Mouse (Mus musculus) midbrain, postnatal 0 days (tissue): ENCODE results near the gene Aig1. TPM values are rescaled to one million over a fixed set of nuclear protein-coding genes. Genes with fewer than 3 reads are reported as not detected.

Experiments
- ATAC-seq: fragments of 200-750 bp; cut with Nextera tagmentation; 2 replicates; pipeline ENCODE4 v1.8.0; 2017; ENCODE audit warnings: moderate number of reproducible peaks, mild to moderate bottlenecking, moderate TSS enrichment, moderate library complexity; ENCODE audit not compliant: low FRiP score
- DNase-seq: peaks from one replicate; pipeline ENCODE4 v3.0.0-alpha.2; 2015; ENCODE audit warnings: low spot score
- H3K27ac ChIP-seq: fragments of 300-500 bp; sonication (generic); 2 replicates; pipeline ENCODE4 v1.5.1; 2014; ENCODE audit warnings: low read depth, mild to moderate bottlenecking, low read length, mixed read lengths
- H3K27me3 ChIP-seq: fragments of 300-500 bp; sonication (generic); 2 replicates; pipeline ENCODE4 v1.6.1; 2014; ENCODE audit warnings: low read length, control low read depth, mixed read lengths; ENCODE audit not compliant: insufficient read depth
- H3K36me3 ChIP-seq: fragments of 300-500 bp; sonication (generic); 2 replicates; pipeline ENCODE4 v1.6.1; 2014; ENCODE audit warnings: low read length, control low read depth, mixed read lengths; ENCODE audit not compliant: insufficient read depth
- H3K4me1 ChIP-seq: fragments of 300-500 bp; sonication (generic); 2 replicates; pipeline ENCODE4 v1.6.1; 2014; ENCODE audit warnings: mild to moderate bottlenecking, control low read depth, antibody characterized with exemption, low read length, mixed read lengths; ENCODE audit not compliant: insufficient read depth
- H3K4me2 ChIP-seq: fragments of 300-500 bp; sonication (generic); 2 replicates; pipeline ENCODE4 v1.6.1; 2014; ENCODE audit warnings: low read depth, mild to moderate bottlenecking, low read length, mixed read lengths; ENCODE audit not compliant: poor library complexity, severe bottlenecking
- H3K4me3 ChIP-seq: fragments of 300-500 bp; sonication (generic); 2 replicates; pipeline ENCODE4 v1.5.1; 2014; ENCODE audit warnings: low read depth, mild to moderate bottlenecking, low read length, moderate library complexity
- H3K9ac ChIP-seq: fragments of 300-500 bp; sonication (generic); replicated peaks from 2 replicates; pipeline ENCODE4 v1.6.1; 2014; ENCODE audit warnings: mild to moderate bottlenecking, low read length, moderate library complexity, mixed read lengths; ENCODE audit not compliant: poor library complexity, severe bottlenecking
- H3K9me3 ChIP-seq: fragments of 300-500 bp; sonication (generic); 2 replicates; pipeline ENCODE4 v1.6.1; 2016; ENCODE audit warnings: low read length, control low read depth
- CTCF ChIP-seq: IDR thresholded peaks from 2 replicates; pipeline ENCODE4 v1.5.1; 2016; ENCODE audit warnings: antibody characterized with exemption, mild to moderate bottlenecking
- WGBS: fragments of 180-500 bp; shearing (Covaris S2); extraction: QIAGEN DNeasy Blood & Tissue Kit; methylation state at CpG from one replicate; pipeline ENCODE4 v1.1.7; 2014; 5-methylcytosine and 5-hydroxymethylcytosine counted together
- polyA plus RNA-seq: library from polyadenylated mRNA; unstranded; fragments of >200 nt; fragmentation: Nextera tagmentation; extraction: Ambion mirVana; gene quantifications from 2 replicates; pipeline ENCODE4 v1.2.1, GENCODE M21; 2015
- total RNA-seq: library from RNA; depleted of rRNA; stranded (reverse); fragments of >200 nt; gene quantifications from 2 replicates; pipeline ENCODE4 v1.2.3, GENCODE M21; 2014

The Aig1 gene
- total and polyA plus RNA-seq, 2 experiments from 2014 or later = 101 to 103 TPM

DNA sequence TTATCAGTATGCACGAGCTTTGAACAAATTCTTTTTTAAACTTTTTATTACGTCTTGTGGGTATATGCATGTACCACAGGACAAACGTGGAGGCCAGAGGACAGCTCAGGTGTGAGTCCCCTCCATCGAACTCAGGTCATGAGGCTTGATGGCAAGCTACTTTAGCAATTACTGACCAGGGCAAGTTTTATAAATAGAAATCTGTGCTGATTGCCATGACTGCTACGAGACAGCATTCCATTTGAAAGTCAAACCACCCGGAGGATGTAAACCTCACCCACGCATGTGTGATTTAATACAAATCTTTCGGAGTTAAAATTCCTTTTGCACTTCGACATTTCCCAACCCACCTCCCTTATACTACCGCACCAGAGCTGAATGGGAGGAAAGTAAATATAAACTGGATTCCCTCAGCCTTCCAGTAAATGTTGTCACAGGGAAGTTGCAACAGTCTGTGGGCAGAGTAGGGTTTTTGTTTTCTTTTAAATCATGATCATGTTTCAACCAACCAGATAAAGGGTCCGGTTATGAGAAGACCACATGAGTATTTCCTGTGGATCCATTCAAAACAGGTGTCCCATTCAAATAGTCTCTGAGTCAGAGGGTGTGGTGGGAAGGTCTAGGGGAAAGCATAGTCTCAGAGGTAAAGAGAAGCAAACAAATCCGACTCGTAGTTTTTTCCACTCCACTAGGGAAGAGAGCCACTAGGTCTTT is 699 bp upstream of the Aig1 start:
- Histone ChIP-seq H3K9me3 (no peaks in the 10 kb centered on the region), H3K27me3 (no peaks in the 10 kb centered on the region), H3K9ac (peak overlapping the region; percentile 88), H3K4me1 (peaks cover 8% of the 10 kb centered on the region), H3K27ac (no peak overlapping the region), H3K36me3 (no peaks in the 10 kb centered on the region), H3K4me2 (peak overlapping the region; percentile 84), H3K4me3 (peak overlapping the region; percentile 85)
- 44% methylated on average over 13 of the region's 13 CpGs for WGBS
- ATAC-seq (peak; percentile 42), DNase-seq (no peak)
- no peak for TF ChIP-seq CTCF

- no peak overlapping the region for H3K27ac ChIP-seq
- ATAC-seq (no peak), DNase-seq (no peak)
- H3K9me3 ChIP-seq = no peaks in the 10 kb centered on the region
- peaks cover 9% of the 10 kb centered on the region for H3K4me1 ChIP-seq
- TF ChIP-seq CTCF = no peak
- H3K9ac ChIP-seq = no peak overlapping the region
- H3K4me2 ChIP-seq = no peak overlapping the region
- WGBS = 51% methylated on average over 4 of the region's 4 CpGs
- H3K27me3 ChIP-seq = no peaks in the 10 kb centered on the region
- H3K4me3 ChIP-seq = no peak overlapping the region
- H3K36me3 ChIP-seq = no peaks in the 10 kb centered on the region
Observed at GRCm38 (mm10) chr10:13866391-13866790, 2.4 kb downstream of the Aig1 start.

DNA sequence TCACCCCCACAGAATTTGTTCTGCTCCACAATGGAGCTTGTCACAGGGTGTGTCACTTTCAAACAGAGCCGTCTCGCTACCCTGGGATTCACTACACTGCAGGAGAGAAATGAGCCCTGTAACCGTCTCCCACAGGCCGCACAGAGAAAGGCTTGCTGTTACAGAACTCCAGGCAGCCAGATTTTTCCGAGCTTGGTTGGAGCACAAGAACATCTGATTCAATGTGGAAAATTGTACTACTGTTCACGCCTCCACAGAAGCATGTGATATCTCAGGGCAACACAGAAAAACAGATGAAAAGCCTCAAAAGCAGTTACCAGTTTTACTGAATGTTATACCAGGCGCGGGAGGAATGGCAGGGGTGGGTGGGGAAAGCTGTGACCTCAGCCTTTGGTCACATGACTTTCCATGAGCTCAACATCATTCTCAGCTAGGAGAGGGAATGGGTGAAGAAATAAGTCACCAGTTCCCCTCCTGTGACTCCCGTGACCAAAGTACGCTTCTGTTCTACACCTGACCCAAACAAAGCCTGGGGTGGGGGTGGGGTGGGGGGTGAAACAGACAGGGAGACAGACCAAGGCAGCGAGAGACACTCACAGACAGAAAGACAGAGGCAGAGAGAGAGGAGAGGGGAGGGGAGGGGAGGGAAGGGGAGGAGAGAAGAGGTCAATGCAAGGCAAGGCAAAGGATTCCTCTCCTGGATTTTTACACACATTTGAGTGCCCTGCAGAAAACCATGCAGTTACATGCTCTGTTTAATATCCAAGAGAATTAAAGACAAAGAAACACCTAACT is 7.5 kb downstream of the Aig1 start:
- ATAC-seq = peak; percentile 86

DNA sequence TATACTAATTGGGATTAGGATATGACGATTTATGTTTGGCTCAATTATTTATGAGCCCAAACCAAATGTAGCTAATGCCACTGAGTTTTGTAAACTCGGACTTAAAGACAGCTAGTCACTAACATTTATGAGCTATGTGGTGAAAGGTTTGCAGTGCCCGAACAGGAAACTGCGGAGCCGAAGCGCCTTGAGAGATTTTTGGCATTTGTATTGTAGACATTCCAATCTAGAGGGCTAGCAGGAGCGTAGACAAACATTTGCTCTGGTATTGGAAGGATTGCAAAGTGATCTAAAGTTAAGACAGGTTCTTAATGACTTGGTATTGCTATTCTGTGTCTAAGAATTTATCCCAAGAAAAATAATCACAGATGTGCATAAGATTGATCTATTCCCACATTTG is 12.3 kb downstream of the Aig1 start:
- no peak overlapping the region for H3K4me2 ChIP-seq
- no peaks in the 10 kb centered on the region for H3K27me3 ChIP-seq
- H3K9me3 ChIP-seq = no peaks in the 10 kb centered on the region
- TF ChIP-seq CTCF = no peak
- H3K27ac ChIP-seq = no peak overlapping the region
- WGBS = 90% methylated on average over 7 of the region's 7 CpGs
- peaks cover 3% of the 10 kb centered on the region; the same call in 1 of the 2 replicates for H3K4me1 ChIP-seq
- ATAC-seq (no peak), DNase-seq (no peak)
- no peak overlapping the region for H3K9ac ChIP-seq
- no peak overlapping the region for H3K4me3 ChIP-seq
- H3K36me3 ChIP-seq = 0 out of 2 replicates have a peak, but pooled peaks cover 3% of the 10 kb centered on the region

More for the DNA sequence above, 7.5 kb downstream of the Aig1 start:
- TF ChIP-seq CTCF = no peak
- peak overlapping the region; percentile 39 for H3K4me2 ChIP-seq
- H3K27me3 ChIP-seq = no peaks in the 10 kb centered on the region
- H3K4me1 ChIP-seq = peaks cover 4% of the 10 kb centered on the region; the same call in 1 of the 2 replicates
- no peaks in the 10 kb centered on the region for H3K9me3 ChIP-seq
- WGBS = 7% methylated on average over 11 of the region's 11 CpGs
- peak; percentile 54 for DNase-seq
- H3K4me3 ChIP-seq = peak overlapping the region; percentile 20; the same call in 1 of the 2 replicates
- no peak overlapping the region; the same call in 1 of the 2 replicates for H3K9ac ChIP-seq
- no peaks in the 10 kb centered on the region for H3K36me3 ChIP-seq
- H3K27ac ChIP-seq = peak overlapping the region; percentile 63

DNA sequence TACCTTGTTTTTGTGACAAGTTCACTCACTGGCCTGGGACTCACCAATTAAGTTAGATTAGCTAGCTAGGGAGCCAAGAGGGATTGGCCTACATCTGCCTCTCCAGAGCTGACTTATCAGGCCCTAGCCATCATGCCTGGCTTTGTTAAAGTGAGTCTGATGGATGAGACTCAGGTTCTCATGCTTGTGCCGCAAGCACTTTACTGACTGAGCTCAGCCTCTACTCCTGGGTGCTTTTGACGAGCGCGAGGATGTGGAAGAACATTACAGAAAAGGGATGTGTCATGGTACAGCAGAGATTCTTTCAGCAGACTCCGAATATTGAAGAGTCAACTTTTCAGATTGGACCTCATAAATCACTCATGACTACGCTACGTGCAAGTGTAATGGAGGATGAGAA is 12.8 kb downstream of the Aig1 start:
- Histone ChIP-seq H3K4me1 (no peaks in the 10 kb centered on the region), H3K36me3 (0 out of 2 replicates have a peak, but pooled peaks cover 3% of the 10 kb centered on the region), H3K9ac (no peak overlapping the region), H3K4me3 (no peak overlapping the region), H3K27ac (no peak overlapping the region), H3K27me3 (no peaks in the 10 kb centered on the region), H3K4me2 (no peak overlapping the region), H3K9me3 (no peaks in the 10 kb centered on the region)
- TF ChIP-seq CTCF = no peak
- DNase-seq = no peak
- ATAC-seq = no peak
- WGBS = 96% methylated on average over 7 of the region's 7 CpGs

DNA sequence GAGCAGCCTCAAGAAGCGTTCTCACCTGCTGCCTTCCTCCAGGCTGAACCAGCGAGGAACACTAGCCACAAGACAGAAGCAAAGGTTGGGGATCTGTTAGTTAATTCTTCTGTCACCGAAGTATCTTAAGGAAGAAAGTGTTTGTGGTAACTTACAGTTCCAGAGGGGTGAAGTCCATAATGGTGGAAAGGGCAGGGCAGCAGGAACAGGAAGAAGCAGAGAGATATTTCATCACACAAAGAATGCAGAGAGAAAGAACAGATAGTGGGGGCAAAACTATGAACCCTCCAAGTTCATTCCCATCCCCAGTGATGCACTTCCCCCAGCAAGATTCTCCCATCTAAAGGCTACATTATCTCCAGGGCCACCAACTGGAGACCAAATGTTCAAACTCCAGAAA is 13.7 kb downstream of the Aig1 start:
- WGBS = 95% methylated on average over 3 of the region's 3 CpGs
- Histone ChIP-seq H3K27ac (no peak overlapping the region), H3K9me3 (no peaks in the 10 kb centered on the region), H3K4me2 (no peak overlapping the region), H3K9ac (no peak overlapping the region), H3K27me3 (no peaks in the 10 kb centered on the region), H3K4me3 (no peak overlapping the region), H3K36me3 (0 out of 2 replicates have a peak, but pooled peaks cover 3% of the 10 kb centered on the region), H3K4me1 (no peaks in the 10 kb centered on the region)
- TF ChIP-seq CTCF = no peak
- DNase-seq (no peak), ATAC-seq (no peak)
